In the genomic region with DNA sequence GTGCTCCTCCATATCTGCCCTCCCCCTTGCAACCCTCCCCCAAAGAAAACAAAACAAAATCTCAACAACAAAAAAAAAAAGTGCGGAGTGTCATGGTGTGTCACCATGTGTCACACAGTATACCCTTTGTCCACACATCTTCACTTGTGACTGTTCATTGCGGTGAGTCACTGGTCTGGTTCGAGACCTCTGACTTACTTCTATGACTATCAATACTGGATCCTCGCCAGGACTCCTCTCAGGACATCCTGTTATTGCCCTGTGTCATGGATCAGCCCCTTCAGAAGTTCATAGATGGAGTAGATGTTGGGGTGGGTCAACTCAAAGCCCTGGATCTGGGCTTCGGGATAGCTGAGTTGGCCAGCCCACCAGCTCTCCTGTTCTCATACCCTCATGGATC, we compare ENCODE assay signal across 16 mouse cellular contexts.
DNase-seq lines count a peak whose midpoint lies in the region; ATAC-seq and TF ChIP-seq lines count a peak whose summit lies in the region.
"Had no signal": no experiment of that assay in that cellular context is flagged by ENCODE, and none has a peak within 500 bp of the region (broad histone marks: within the 10 kb centered on the region; RNA-seq: fewer than 3 reads in every experiment).

No protein-coding gene starts in this region.

- H3K4me2 ChIP-seq in hindbrain, postnatal 0 days (ENCODE audit: low read depth, low read length) = no peak overlapping the region
- no peak overlapping the region for H3K4me2 ChIP-seq in hindbrain, embryonic 14.5 days (replicated peaks)
- no peak overlapping the region for H3K4me2 ChIP-seq in midbrain, embryonic 12.5 days (replicated peaks)
- no peak overlapping the region for H3K4me2 ChIP-seq in midbrain, embryonic 11.5 days
- H3K4me2 ChIP-seq: limb, embryonic 12.5 days had no signal

- 0 out of 2 replicates have a peak overlapping the region, but pooled peaks have one; percentile 0 for H3K27ac ChIP-seq in hindbrain, postnatal 0 days
- H3K27ac ChIP-seq in hindbrain, embryonic 14.5 days = no peak overlapping the region
- 0 out of 2 replicates have a peak overlapping the region, but pooled peaks have one; percentile 20 for H3K27ac ChIP-seq in midbrain, embryonic 12.5 days (replicated peaks)
- no peak overlapping the region for H3K27ac ChIP-seq in midbrain, embryonic 11.5 days (ENCODE audit: low read depth, low read length)
- H3K27ac ChIP-seq: limb, embryonic 12.5 days had no signal

- peaks cover 4% of the 10 kb centered on the region; the same call in 1 of the 2 replicates for H3K36me3 ChIP-seq in hindbrain, postnatal 0 days (ENCODE audit: insufficient read depth, low read length)
- peaks cover 32% of the 10 kb centered on the region for H3K36me3 ChIP-seq in hindbrain, embryonic 14.5 days (replicated peaks; ENCODE audit: control insufficient read depth, insufficient read depth)
- peaks cover 24% of the 10 kb centered on the region; the same call in 1 of the 2 replicates for H3K36me3 ChIP-seq in midbrain, embryonic 12.5 days
- no peaks in the 10 kb centered on the region for H3K36me3 ChIP-seq in midbrain, embryonic 11.5 days (ENCODE audit: control insufficient read depth, insufficient read depth, low read length)

- H3K4me3 ChIP-seq in hindbrain, postnatal 0 days (ENCODE audit: low read length) = no peak overlapping the region
- no peak overlapping the region for H3K4me3 ChIP-seq in hindbrain, embryonic 14.5 days (replicated peaks; ENCODE audit: low read length)
- no peak overlapping the region for H3K4me3 ChIP-seq in midbrain, embryonic 12.5 days
- no peak overlapping the region for H3K4me3 ChIP-seq in midbrain, embryonic 11.5 days (ENCODE audit: low read depth, low read length)
- H3K4me3 ChIP-seq: limb, embryonic 12.5 days; myocyte had no signal

- TF ChIP-seq CTCF in hindbrain, postnatal 0 days (IDR thresholded peaks at IDR 0.05; ENCODE audit: low read depth) = no peak
- no peak for TF ChIP-seq CTCF in Patski (IDR thresholded peaks at IDR 0.05)

- WGBS in hindbrain, postnatal 0 days = 91% methylated on average over 5 of the region's 5 CpGs
- 90% methylated on average over 5 of the region's 5 CpGs for WGBS in hindbrain, embryonic 14.5 days
- WGBS in midbrain, embryonic 12.5 days = 91% methylated on average over 5 of the region's 5 CpGs
- WGBS in midbrain, embryonic 11.5 days = 89% methylated on average over 5 of the region's 5 CpGs

- CTCF ChIA-PET in Patski (lab: Charles Lee) = no interaction called here

- in situ Hi-C loops in Patski (cut with MboI; ENCODE audit: low pct_unique_long_range_greater_than_20kb) = loop anchor here (5.0 kb wide), 1 partner anchor 163 kb away; no protein-coding TSS in a partner anchor

- no peaks in the 10 kb centered on the region for H3K9me3 ChIP-seq in hindbrain, postnatal 0 days (ENCODE audit: low read length)
- no peaks in the 10 kb centered on the region for H3K9me3 ChIP-seq in hindbrain, embryonic 14.5 days (ENCODE audit: control insufficient read depth, low read length)
- no peaks in the 10 kb centered on the region for H3K9me3 ChIP-seq in midbrain, embryonic 12.5 days
- no peaks in the 10 kb centered on the region for H3K9me3 ChIP-seq in midbrain, embryonic 11.5 days (ENCODE audit: control insufficient read depth, low read length)
- H3K9me3 ChIP-seq: limb, embryonic 12.5 days had no signal

- no peaks in the 10 kb centered on the region for H3K27me3 ChIP-seq in hindbrain, postnatal 0 days (ENCODE audit: insufficient read depth, low read length)
- H3K27me3 ChIP-seq in hindbrain, embryonic 14.5 days (ENCODE audit: control insufficient read depth, insufficient read depth, low read length) = no peaks in the 10 kb centered on the region
- H3K27me3 ChIP-seq in midbrain, embryonic 12.5 days = no peaks in the 10 kb centered on the region
- H3K27me3 ChIP-seq in midbrain, embryonic 11.5 days (ENCODE audit: control insufficient read depth, insufficient read depth, low read length) = no peaks in the 10 kb centered on the region
- H3K27me3 ChIP-seq in Patski = no peaks in the 10 kb centered on the region
- H3K27me3 ChIP-seq: limb, embryonic 12.5 days had no signal

- no peaks in the 10 kb centered on the region; the same call in 1 of the 2 replicates for H3K4me1 ChIP-seq in hindbrain, postnatal 0 days (ENCODE audit: insufficient read depth, low read length)
- peaks cover 6% of the 10 kb centered on the region; the same call in 1 of the 2 replicates for H3K4me1 ChIP-seq in hindbrain, embryonic 14.5 days (replicated peaks; ENCODE audit: control insufficient read depth, insufficient read depth, low read length)
- H3K4me1 ChIP-seq in midbrain, embryonic 12.5 days = peaks cover under 1% of the 10 kb centered on the region; the same call in 1 of the 2 replicates
- no peaks in the 10 kb centered on the region for H3K4me1 ChIP-seq in midbrain, embryonic 11.5 days (ENCODE audit: control insufficient read depth, insufficient read depth, low read length)

- H3K9ac ChIP-seq in hindbrain, postnatal 0 days (replicated peaks; ENCODE audit: low read length) = no peak overlapping the region
- H3K9ac ChIP-seq in hindbrain, embryonic 14.5 days = no peak overlapping the region
- H3K9ac ChIP-seq in midbrain, embryonic 12.5 days (replicated peaks) = no peak overlapping the region
- no peak overlapping the region for H3K9ac ChIP-seq in midbrain, embryonic 11.5 days (ENCODE audit: low read length)
- H3K9ac ChIP-seq: limb, embryonic 12.5 days had no signal

- DNase-seq in adrenal gland, adult 2 months = peak; percentile 63
- DNase-seq in adrenal gland, postnatal 25 days = no peak
- DNase-seq in hindbrain, postnatal 0 days (ENCODE audit: low spot score) = no peak
- no peak for DNase-seq in hindbrain, embryonic 14.5 days (ENCODE audit: low spot score)
- DNase-seq in midbrain, embryonic 11.5 days (ENCODE audit: low spot score, missing footprints) = no peak
- no peak for DNase-seq in Patski (ENCODE audit: low read depth, low spot score)
- DNase-seq in natural killer cell, adult 2 months (ENCODE audit: low spot score in 2 of 2) = no peak
- DNase-seq: B cell, adult 2 months; cerebellum, postnatal 10 days; kidney, adult 18-20 months; kidney, postnatal 25 days; layer of hippocampus, adult 9-11 months; right cerebral cortex, adult 18-20 months had no signal

- 0 out of 2 replicates have a peak, but pooled peaks have one; percentile 9 for ATAC-seq in hindbrain, postnatal 0 days
- no peak for ATAC-seq in hindbrain, embryonic 14.5 days (ENCODE audit: low FRiP score)
- no peak for ATAC-seq in midbrain, embryonic 12.5 days (ENCODE audit: low FRiP score, low read depth)
- no peak for ATAC-seq in midbrain, embryonic 11.5 days (ENCODE audit: low FRiP score)
- peak; percentile 28 for ATAC-seq in Patski

- POLR2A ChIA-PET in Patski (lab: Charles Lee) = no interaction called here

Comparison
In these comparisons a context has a peak if more than half of its experiments do, and no peak if none do; other contexts are left out.
1. ATAC-seq: peak in hindbrain, postnatal 0 days (single experiment) and Patski (single experiment); none in hindbrain, embryonic 14.5 days (single experiment), midbrain, embryonic 12.5 days (single experiment) and midbrain, embryonic 11.5 days (single experiment).
2. H3K27ac ChIP-seq: peak in hindbrain, postnatal 0 days (single experiment) and midbrain, embryonic 12.5 days (single experiment); none in hindbrain, embryonic 14.5 days (single experiment) and midbrain, embryonic 11.5 days (single experiment).